Mouse (Mus musculus) intestine, embryonic 15.5 days (tissue): ENCODE results near the gene Il20rb. TPM values are rescaled to one million over a fixed set of nuclear protein-coding genes. Genes with fewer than 3 reads are reported as not detected.

Experiments
- ATAC-seq: fragments of 200-750 bp; cut with Nextera tagmentation; 2 replicates; pipeline ENCODE4 v1.8.0; 2017; ENCODE audit warnings: moderate TSS enrichment, moderate library complexity
- H3K27ac ChIP-seq: fragments of 300-500 bp; sonication (generic); 2 replicates; pipeline ENCODE4 v1.5.1; 2015; ENCODE audit warnings: mild to moderate bottlenecking, inconsistent platforms
- H3K27me3 ChIP-seq: fragments of 300-500 bp; sonication (generic); replicated peaks from 2 replicates; pipeline ENCODE4 v1.6.1; 2015; ENCODE audit warnings: inconsistent platforms
- H3K36me3 ChIP-seq: fragments of 300-500 bp; sonication (generic); 2 replicates; pipeline ENCODE4 v1.6.1; 2015; ENCODE audit warnings: inconsistent platforms
- H3K4me1 ChIP-seq: fragments of 300-500 bp; sonication (generic); replicated peaks from 2 replicates; pipeline ENCODE4 v1.6.1; 2015; ENCODE audit warnings: inconsistent platforms
- H3K4me2 ChIP-seq: fragments of 300-500 bp; sonication (generic); replicated peaks from 2 replicates; pipeline ENCODE4 v1.6.1; 2015; ENCODE audit warnings: mild to moderate bottlenecking, inconsistent platforms
- H3K4me3 ChIP-seq: fragments of 300-500 bp; sonication (generic); replicated peaks from 2 replicates; pipeline ENCODE4 v1.5.1; 2015; ENCODE audit warnings: inconsistent platforms
- H3K9ac ChIP-seq: fragments of 300-500 bp; sonication (generic); 2 replicates; pipeline ENCODE4 v1.6.1; 2015; ENCODE audit warnings: inconsistent platforms
- H3K9me3 ChIP-seq: fragments of 300-500 bp; sonication (generic); 2 replicates; pipeline ENCODE4 v1.6.1; 2016; ENCODE audit warnings: inconsistent platforms
- WGBS: fragments of 180-500 bp; shearing (Covaris S2); methylation state at CpG from one replicate; pipeline ENCODE4 v1.1.7; 2015; 5-methylcytosine and 5-hydroxymethylcytosine counted together
- polyA plus RNA-seq: library from polyadenylated mRNA; unstranded; fragments of >200 nt; fragmentation: Nextera tagmentation; extraction: Ambion mirVana; gene quantifications from 2 replicates; pipeline ENCODE4 v1.2.1, GENCODE M21; 2015

Gene Il20rb
- polyA plus RNA-seq, 1 experiment from 2014 or later, result 1.3 TPM

- no peaks in the 10 kb centered on the region for H3K9me3 ChIP-seq
- no peak for ATAC-seq
- H3K36me3 ChIP-seq, result no peaks in the 10 kb centered on the region
- H3K4me1 ChIP-seq, result no peaks in the 10 kb centered on the region
- no peak overlapping the region for H3K4me3 ChIP-seq
- H3K27ac ChIP-seq, result no peak overlapping the region
- no peak overlapping the region for H3K9ac ChIP-seq
- WGBS, result 90% methylated on average over 5 of the region's 5 CpGs
- no peaks in the 10 kb centered on the region for H3K27me3 ChIP-seq
- no peak overlapping the region for H3K4me2 ChIP-seq
Observed at GRCm38 (mm10) chr9:100493611-100494261, 7.1 kb upstream of the Il20rb start.

DNA sequence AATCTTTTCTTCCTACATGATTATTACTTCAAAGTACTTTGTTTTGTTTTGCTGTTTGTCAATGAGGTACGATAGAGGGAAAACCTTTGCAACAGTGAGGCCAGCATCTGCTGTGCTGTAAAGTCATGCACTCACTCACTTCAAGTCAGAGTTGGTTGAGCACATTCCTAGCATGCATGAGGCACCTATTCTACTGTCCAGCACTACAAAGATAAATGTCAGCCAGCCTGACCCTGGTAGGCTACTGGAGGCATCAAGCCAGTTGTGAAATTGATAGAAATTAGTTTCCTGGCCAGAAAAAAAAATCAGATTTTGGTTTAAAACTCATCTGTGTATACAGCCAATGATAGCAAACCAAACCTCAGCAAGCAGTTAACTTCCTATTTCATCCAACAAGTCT, 4.8 kb upstream of the Il20rb start:
- Histone ChIP-seq H3K4me3 (no peak overlapping the region), H3K9me3 (no peaks in the 10 kb centered on the region), H3K36me3 (no peaks in the 10 kb centered on the region), H3K27ac (no peak overlapping the region), H3K4me2 (no peak overlapping the region), H3K4me1 (no peaks in the 10 kb centered on the region; the same call in 1 of the 2 replicates), H3K27me3 (no peaks in the 10 kb centered on the region), H3K9ac (no peak overlapping the region)
- WGBS, result 92% methylated on average over 1 of the region's 1 CpGs
- ATAC-seq, result no peak

DNA sequence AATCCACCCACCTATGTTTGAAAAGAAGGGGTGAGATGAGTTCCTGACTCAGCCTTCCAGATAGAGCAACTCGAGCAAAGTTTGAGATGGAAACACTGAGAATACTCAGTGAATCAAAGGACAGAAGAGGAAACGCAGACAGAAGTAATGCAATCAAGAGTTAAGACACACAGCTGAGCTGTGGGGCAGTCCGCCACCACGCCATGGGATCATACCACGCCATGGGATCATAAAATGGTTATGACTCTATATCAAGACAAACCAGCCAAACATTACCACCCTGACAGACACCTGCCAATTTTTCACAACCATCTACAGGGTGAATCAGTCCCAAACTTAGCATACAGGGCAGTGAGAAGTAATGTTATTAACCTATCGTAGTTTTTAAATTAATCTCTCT, 2.4 kb upstream of the Il20rb start:
- no peak overlapping the region for H3K27ac ChIP-seq
- H3K36me3 ChIP-seq, result no peaks in the 10 kb centered on the region
- no peak overlapping the region for H3K4me3 ChIP-seq
- no peaks in the 10 kb centered on the region for H3K9me3 ChIP-seq
- H3K27me3 ChIP-seq, result no peaks in the 10 kb centered on the region
- no peaks in the 10 kb centered on the region; the same call in 1 of the 2 replicates for H3K4me1 ChIP-seq
- ATAC-seq, result peak; percentile 54
- WGBS, result 75% methylated on average over 6 of the region's 6 CpGs
- no peak overlapping the region for H3K4me2 ChIP-seq
- H3K9ac ChIP-seq, result no peak overlapping the region

DNA sequence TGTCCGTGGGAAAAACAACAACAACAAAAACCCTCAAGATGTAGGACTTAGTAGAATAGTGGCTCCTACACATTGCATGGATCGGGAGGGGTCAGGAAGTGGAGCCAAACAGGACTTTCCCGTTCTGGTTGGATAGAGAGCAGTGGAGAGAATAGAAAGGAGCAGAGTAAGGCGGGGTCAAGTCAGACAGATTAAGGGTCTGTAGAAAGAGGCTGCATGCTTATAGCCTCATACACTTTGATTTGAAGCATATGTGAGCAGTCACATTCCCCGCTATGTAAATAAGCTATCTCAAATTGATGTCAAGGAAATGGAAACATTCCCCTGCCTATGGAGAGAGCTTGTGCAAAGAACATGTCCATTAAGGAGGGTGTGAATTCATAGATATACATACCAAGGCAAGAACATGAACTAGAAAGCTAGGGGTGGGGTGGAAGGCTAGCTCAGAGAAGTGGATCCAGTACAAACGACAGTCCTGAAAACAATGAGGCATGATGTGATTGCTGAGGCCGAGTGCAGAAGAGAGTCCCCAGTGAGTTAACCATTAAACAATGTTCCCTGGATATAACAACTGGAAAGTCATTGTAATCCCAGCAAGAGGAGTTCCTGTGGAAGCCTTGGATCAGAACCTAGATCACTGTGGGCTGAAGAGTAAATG, 1.6 kb upstream of the Il20rb start:
- Histone ChIP-seq H3K4me2 (no peak overlapping the region; the same call in 1 of the 2 replicates), H3K27ac (no peak overlapping the region), H3K4me3 (no peak overlapping the region), H3K9me3 (no peaks in the 10 kb centered on the region), H3K9ac (no peak overlapping the region), H3K36me3 (no peaks in the 10 kb centered on the region), H3K27me3 (no peaks in the 10 kb centered on the region), H3K4me1 (no peaks in the 10 kb centered on the region; the same call in 1 of the 2 replicates)
- WGBS, result 49% methylated on average over 7 of the region's 7 CpGs
- ATAC-seq, result peak; percentile 74

- 86% methylated on average over 5 of the region's 5 CpGs for WGBS
- no peak for ATAC-seq
Observed at GRCm38 (mm10) chr9:100483318-100483717, 3.3 kb downstream of the Il20rb start.

GRCm38 (mm10) chr9:100481626-100482025, 5.0 kb downstream of the Il20rb start:
- no peak overlapping the region for H3K27ac ChIP-seq
- no peaks in the 10 kb centered on the region for H3K27me3 ChIP-seq
- no peak overlapping the region for H3K9ac ChIP-seq
- no peaks in the 10 kb centered on the region for H3K4me1 ChIP-seq
- 75% methylated on average over 6 of the region's 6 CpGs for WGBS
- no peak for ATAC-seq
- no peak overlapping the region for H3K4me3 ChIP-seq
- H3K4me2 ChIP-seq, result no peak overlapping the region
- no peaks in the 10 kb centered on the region for H3K9me3 ChIP-seq
- no peaks in the 10 kb centered on the region for H3K36me3 ChIP-seq

More at GRCm38 (mm10) chr9:100483318-100483717, 3.3 kb downstream of the Il20rb start:
- Histone ChIP-seq H3K4me2 (no peak overlapping the region), H3K4me3 (no peak overlapping the region), H3K27ac (no peak overlapping the region), H3K36me3 (no peaks in the 10 kb centered on the region), H3K9ac (no peak overlapping the region), H3K4me1 (no peaks in the 10 kb centered on the region; the same call in 1 of the 2 replicates), H3K9me3 (no peaks in the 10 kb centered on the region), H3K27me3 (no peaks in the 10 kb centered on the region)

DNA sequence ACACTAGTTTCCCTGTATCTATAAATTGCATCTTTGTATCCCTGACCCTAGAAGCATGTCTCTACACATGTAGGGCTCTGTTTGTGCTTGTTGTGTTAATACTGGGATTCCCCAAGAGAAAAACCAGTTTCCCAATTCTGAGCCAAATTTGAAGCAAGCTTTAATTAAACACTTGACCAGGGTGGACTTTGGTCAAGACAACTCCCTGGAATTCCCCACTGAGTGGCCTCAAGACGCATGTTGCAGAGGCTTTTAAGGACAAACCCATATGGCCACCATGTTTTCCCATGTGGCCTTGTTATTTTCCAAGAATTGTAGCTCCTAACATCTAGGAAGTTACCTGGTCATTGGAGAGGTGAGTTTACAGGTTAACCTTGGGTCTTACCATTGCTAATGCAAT, 12.5 kb downstream of the Il20rb start:
- ATAC-seq, result no peak
- 63% methylated on average over 1 of the region's 1 CpGs for WGBS
- no peak overlapping the region for H3K4me3 ChIP-seq
- H3K9me3 ChIP-seq, result no peaks in the 10 kb centered on the region
- no peak overlapping the region for H3K9ac ChIP-seq
- H3K4me2 ChIP-seq, result no peak overlapping the region
- no peaks in the 10 kb centered on the region for H3K36me3 ChIP-seq
- H3K27me3 ChIP-seq, result no peaks in the 10 kb centered on the region
- H3K4me1 ChIP-seq, result peaks cover 5% of the 10 kb centered on the region; the same call in 1 of the 2 replicates
- no peak overlapping the region for H3K27ac ChIP-seq

DNA sequence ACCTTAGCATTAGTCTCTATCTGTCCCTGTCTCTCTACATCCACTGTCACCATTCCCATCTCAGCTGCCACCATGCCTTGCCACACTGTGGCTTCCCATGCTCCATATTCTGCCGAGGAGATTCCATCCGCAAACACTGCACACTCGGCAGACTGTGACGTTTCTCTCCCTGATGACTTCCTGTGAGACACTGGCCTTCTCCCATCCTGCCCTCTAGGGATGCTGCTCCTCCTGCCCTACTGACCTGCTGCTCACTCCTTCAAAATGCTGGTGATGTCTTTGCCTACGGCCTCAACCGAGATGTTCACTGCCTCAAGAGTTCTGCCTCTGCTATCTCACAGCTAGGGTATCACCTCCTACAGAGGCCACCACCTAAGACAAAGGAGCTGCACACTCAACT, 13.2 kb downstream of the Il20rb start:
- no peak overlapping the region for H3K27ac ChIP-seq
- no peaks in the 10 kb centered on the region for H3K9me3 ChIP-seq
- H3K4me1 ChIP-seq, result peaks cover 5% of the 10 kb centered on the region; the same call in 1 of the 2 replicates
- ATAC-seq, result no peak
- H3K4me2 ChIP-seq, result no peak overlapping the region
- no peak overlapping the region for H3K4me3 ChIP-seq
- H3K27me3 ChIP-seq, result no peaks in the 10 kb centered on the region
- 82% methylated on average over 6 of the region's 6 CpGs for WGBS
- no peak overlapping the region for H3K9ac ChIP-seq
- H3K36me3 ChIP-seq, result no peaks in the 10 kb centered on the region

GRCm38 (mm10) chr9:100472931-100473330, 13.7 kb downstream of the Il20rb start:
- Histone ChIP-seq H3K36me3 (no peaks in the 10 kb centered on the region), H3K27ac (no peak overlapping the region), H3K9me3 (no peaks in the 10 kb centered on the region), H3K4me2 (no peak overlapping the region), H3K4me1 (peaks cover 5% of the 10 kb centered on the region; the same call in 1 of the 2 replicates), H3K27me3 (no peaks in the 10 kb centered on the region), H3K4me3 (no peak overlapping the region), H3K9ac (no peak overlapping the region)
- WGBS, result 92% methylated on average over 8 of the region's 8 CpGs
- ATAC-seq, result no peak

- no peak overlapping the region for H3K9ac ChIP-seq
- 69% methylated on average over 4 of the region's 4 CpGs for WGBS
- H3K4me2 ChIP-seq, result no peak overlapping the region
- H3K9me3 ChIP-seq, result no peaks in the 10 kb centered on the region
- H3K4me3 ChIP-seq, result no peak overlapping the region
- no peak overlapping the region for H3K27ac ChIP-seq
- no peaks in the 10 kb centered on the region for H3K36me3 ChIP-seq
- ATAC-seq, result no peak
- H3K4me1 ChIP-seq, result peaks cover 5% of the 10 kb centered on the region; the same call in 1 of the 2 replicates
- H3K27me3 ChIP-seq, result no peaks in the 10 kb centered on the region
Observed at GRCm38 (mm10) chr9:100471605-100471953, 15.0 kb downstream of the Il20rb start.

DNA sequence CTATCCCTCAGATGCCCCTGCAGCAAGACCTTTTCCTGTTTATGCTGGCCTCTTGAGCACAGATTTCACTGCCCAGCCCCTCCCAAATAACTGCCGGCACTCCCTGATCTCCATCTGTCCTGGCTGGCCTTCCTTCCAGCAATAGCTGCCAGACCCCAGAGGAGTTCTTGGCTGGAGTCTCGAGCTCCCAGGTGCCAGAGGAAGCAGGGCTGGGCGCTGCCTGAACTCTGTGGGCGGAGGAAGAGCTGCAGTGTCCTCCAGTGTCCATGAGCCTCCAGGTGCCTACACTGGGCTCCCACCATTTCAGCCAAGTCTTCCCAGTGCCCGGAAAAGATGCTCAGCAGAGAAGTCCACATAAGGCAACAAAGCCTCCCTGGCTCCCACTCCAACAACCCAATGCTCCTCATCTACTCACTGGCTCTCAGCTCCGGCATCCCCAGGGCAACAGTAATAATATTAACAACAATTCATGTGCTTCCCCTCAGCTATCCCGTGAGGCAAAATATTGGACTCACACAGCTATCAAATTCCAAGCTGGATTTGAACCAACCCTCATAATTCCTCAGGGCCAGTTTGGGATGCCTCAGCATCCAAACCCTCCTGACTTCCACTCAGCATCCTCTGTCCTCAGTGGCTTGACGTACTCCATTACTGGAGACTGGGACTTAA, 15.5 kb downstream of the Il20rb start:
- Histone ChIP-seq H3K27ac (no peak overlapping the region), H3K4me2 (no peak overlapping the region), H3K4me1 (peaks cover 5% of the 10 kb centered on the region; the same call in 1 of the 2 replicates), H3K36me3 (no peaks in the 10 kb centered on the region), H3K9me3 (no peaks in the 10 kb centered on the region), H3K4me3 (no peak overlapping the region), H3K27me3 (no peaks in the 10 kb centered on the region), H3K9ac (no peak overlapping the region)
- WGBS, result 53% methylated on average over 8 of the region's 8 CpGs
- ATAC-seq, result peak; percentile 55

DNA sequence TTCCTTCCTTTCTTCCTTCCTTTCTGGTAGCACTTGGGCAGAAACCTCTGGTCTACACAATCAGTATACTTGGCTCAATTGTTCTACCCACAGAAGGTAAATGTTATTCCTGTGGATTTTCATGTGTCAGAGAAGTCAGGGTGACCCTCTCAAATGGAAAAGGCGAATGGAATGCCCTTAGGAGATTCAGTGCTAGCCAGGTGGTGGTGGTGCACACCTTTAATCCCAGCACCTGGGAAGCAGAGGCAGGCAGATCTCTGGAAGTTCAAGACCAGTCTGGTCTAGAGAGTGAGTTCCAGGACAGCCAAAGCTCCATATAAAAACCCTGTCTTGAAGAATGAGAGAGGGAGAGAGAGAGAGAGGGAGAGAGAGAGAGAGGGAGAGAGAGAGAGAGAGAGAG, 16.4 kb downstream of the Il20rb start:
- WGBS, result 78% methylated on average over 1 of the region's 1 CpGs

More for the DNA sequence above, 16.4 kb downstream of the Il20rb start:
- Histone ChIP-seq H3K27ac (no peak overlapping the region), H3K36me3 (no peaks in the 10 kb centered on the region), H3K4me1 (peaks cover 5% of the 10 kb centered on the region; the same call in 1 of the 2 replicates), H3K4me2 (no peak overlapping the region), H3K9ac (no peak overlapping the region), H3K4me3 (no peak overlapping the region), H3K9me3 (no peaks in the 10 kb centered on the region), H3K27me3 (no peaks in the 10 kb centered on the region)
- ATAC-seq, result no peak
